Mouse (Mus musculus) hindbrain, embryonic 12.5 days (tissue): ENCODE measurements around the gene Trp53i13. TPM values are rescaled to one million over a fixed set of nuclear protein-coding genes. Genes with fewer than 3 reads are reported as not detected.

ENCODE experiments used
- ATAC-seq: fragments of 200-750 bp; cut with Nextera tagmentation; 2 replicates; pipeline ENCODE4 v1.8.0; 2017; ENCODE audit warnings: moderate TSS enrichment; ENCODE audit not compliant: low FRiP score
- H3K27ac ChIP-seq: fragments of 300-500 bp; sonication (generic); 2 replicates; pipeline ENCODE4 v1.5.1; 2016; ENCODE audit warnings: mild to moderate bottlenecking
- H3K27me3 ChIP-seq: fragments of 300-500 bp; sonication (generic); 2 replicates; pipeline ENCODE4 v1.6.1; 2016; ENCODE audit warnings: mild to moderate bottlenecking
- H3K36me3 ChIP-seq: fragments of 300-500 bp; sonication (generic); 2 replicates; pipeline ENCODE4 v1.6.1; 2016; ENCODE audit warnings: mild to moderate bottlenecking
- H3K4me1 ChIP-seq: fragments of 300-500 bp; sonication (generic); 2 replicates; pipeline ENCODE4 v1.6.1; 2016
- H3K4me2 ChIP-seq: fragments of 300-500 bp; sonication (generic); replicated peaks from 2 replicates; pipeline ENCODE4 v1.6.1; 2016; ENCODE audit warnings: mild to moderate bottlenecking
- H3K4me3 ChIP-seq: fragments of 300-500 bp; sonication (generic); 2 replicates; pipeline ENCODE4 v1.5.1; 2016; ENCODE audit warnings: mild to moderate bottlenecking
- H3K9ac ChIP-seq: fragments of 300-500 bp; sonication (generic); 2 replicates; pipeline ENCODE4 v1.6.1; 2016; ENCODE audit warnings: mild to moderate bottlenecking, moderate library complexity
- H3K9me3 ChIP-seq: fragments of 300-500 bp; sonication (generic); replicated peaks from 2 replicates; pipeline ENCODE4 v1.6.1; 2016; ENCODE audit warnings: mild to moderate bottlenecking
- WGBS: fragments of 180-500 bp; shearing (Covaris S2); methylation state at CpG from one replicate; pipeline ENCODE4 v1.1.7; 2016; 5-methylcytosine and 5-hydroxymethylcytosine counted together
- polyA plus RNA-seq: library from polyadenylated mRNA; unstranded; fragments of >200 nt; fragmentation: Nextera tagmentation; extraction: Ambion mirVana; gene quantifications from 2 replicates; pipeline ENCODE4 v1.2.1, GENCODE M21; 2016

Gene Trp53i13
- polyA plus RNA-seq, 1 experiment from 2014 or later: 32.3 TPM

GRCm38 (mm10) chr11:77516553-77517425, 1.0 kb upstream of the Trp53i13 start:
- Histone ChIP-seq H3K27me3 (peaks cover 24% of the 10 kb centered on the region), H3K4me2 (no peak overlapping the region), H3K4me1 (peaks cover 49% of the 10 kb centered on the region), H3K27ac (no peak overlapping the region), H3K9ac (no peak overlapping the region), H3K4me3 (no peak overlapping the region), H3K9me3 (no peaks in the 10 kb centered on the region), H3K36me3 (no peaks in the 10 kb centered on the region)
- WGBS: 46% methylated on average over 5 of the region's 5 CpGs
- no peak for ATAC-seq

- peak within 1 kb of the TSS; percentile 62 for H3K4me3 ChIP-seq
- under 1% methylated on average over 69 of the region's 72 CpGs for WGBS
- 0 out of 2 replicates have a peak within 1 kb of the TSS, but pooled peaks have one; percentile 30 for H3K27ac ChIP-seq
- H3K27me3 ChIP-seq: peaks cover 24% of the 10 kb centered on the region
- no peaks in the 10 kb centered on the region for H3K9me3 ChIP-seq
- ATAC-seq: peak; percentile 61
- H3K4me2 ChIP-seq: peak within 1 kb of the TSS; percentile 93
- peak within 1 kb of the TSS; percentile 51 for H3K9ac ChIP-seq
- no peaks in the 10 kb centered on the region for H3K36me3 ChIP-seq
- H3K4me1 ChIP-seq: peaks cover 46% of the 10 kb centered on the region
Observed at GRCm38 (mm10) chr11:77514832-77515636, 746 bp downstream of the Trp53i13 start, which contains the start of gene Abhd15. TSS of gene Abhd15 (plus strand) at chr11:77515121.

GRCm38 (mm10) chr11:77514281-77514831, 1.4 kb downstream of the Trp53i13 start:
- peak overlapping the region; percentile 45 for H3K4me3 ChIP-seq
- WGBS: 6% methylated on average over 19 of the region's 19 CpGs
- no peaks in the 10 kb centered on the region for H3K9me3 ChIP-seq
- peak overlapping the region; percentile 87 for H3K4me2 ChIP-seq
- peaks cover 24% of the 10 kb centered on the region for H3K27me3 ChIP-seq
- H3K4me1 ChIP-seq: peaks cover 46% of the 10 kb centered on the region
- peak overlapping the region; percentile 51 for H3K9ac ChIP-seq
- H3K27ac ChIP-seq: 0 out of 2 replicates have a peak overlapping the region, but pooled peaks have one; percentile 30
- H3K36me3 ChIP-seq: no peaks in the 10 kb centered on the region
- no peak for ATAC-seq

GRCm38 (mm10) chr11:77513811-77514170, 2.0 kb downstream of the Trp53i13 start:
- peaks cover 46% of the 10 kb centered on the region for H3K4me1 ChIP-seq
- no peak overlapping the region for H3K9ac ChIP-seq
- H3K36me3 ChIP-seq: no peaks in the 10 kb centered on the region
- H3K9me3 ChIP-seq: no peaks in the 10 kb centered on the region
- 6% methylated on average over 10 of the region's 10 CpGs for WGBS
- ATAC-seq: no peak
- H3K4me2 ChIP-seq: peak overlapping the region; percentile 93
- no peak overlapping the region for H3K27ac ChIP-seq
- peaks cover 24% of the 10 kb centered on the region for H3K27me3 ChIP-seq
- peak overlapping the region; percentile 62 for H3K4me3 ChIP-seq

- Histone ChIP-seq H3K9ac (peak overlapping the region; percentile 75), H3K36me3 (no peaks in the 10 kb centered on the region), H3K4me3 (peak overlapping the region; percentile 62), H3K4me1 (peaks cover 50% of the 10 kb centered on the region), H3K4me2 (peak overlapping the region; percentile 93), H3K27me3 (peaks cover 24% of the 10 kb centered on the region), H3K9me3 (no peaks in the 10 kb centered on the region), H3K27ac (peak overlapping the region; percentile 32; the same call in 1 of the 2 replicates)
- WGBS: under 1% methylated on average over 70 of the region's 84 CpGs
- ATAC-seq: peak; percentile 60
Observed at GRCm38 (mm10) chr11:77512891-77513810, 2.6 kb downstream of the Trp53i13 start.

GRCm38 (mm10) chr11:77511336-77511735, 4.4 kb downstream of the Trp53i13 start:
- H3K36me3 ChIP-seq: peaks cover 11% of the 10 kb centered on the region
- H3K27me3 ChIP-seq: peaks cover 15% of the 10 kb centered on the region
- no peak for ATAC-seq
- no peak overlapping the region for H3K4me2 ChIP-seq
- WGBS: 80% methylated on average over 5 of the region's 5 CpGs
- H3K4me3 ChIP-seq: no peak overlapping the region
- H3K9ac ChIP-seq: no peak overlapping the region
- no peaks in the 10 kb centered on the region for H3K9me3 ChIP-seq
- peaks cover 43% of the 10 kb centered on the region for H3K4me1 ChIP-seq
- no peak overlapping the region for H3K27ac ChIP-seq

DNA sequence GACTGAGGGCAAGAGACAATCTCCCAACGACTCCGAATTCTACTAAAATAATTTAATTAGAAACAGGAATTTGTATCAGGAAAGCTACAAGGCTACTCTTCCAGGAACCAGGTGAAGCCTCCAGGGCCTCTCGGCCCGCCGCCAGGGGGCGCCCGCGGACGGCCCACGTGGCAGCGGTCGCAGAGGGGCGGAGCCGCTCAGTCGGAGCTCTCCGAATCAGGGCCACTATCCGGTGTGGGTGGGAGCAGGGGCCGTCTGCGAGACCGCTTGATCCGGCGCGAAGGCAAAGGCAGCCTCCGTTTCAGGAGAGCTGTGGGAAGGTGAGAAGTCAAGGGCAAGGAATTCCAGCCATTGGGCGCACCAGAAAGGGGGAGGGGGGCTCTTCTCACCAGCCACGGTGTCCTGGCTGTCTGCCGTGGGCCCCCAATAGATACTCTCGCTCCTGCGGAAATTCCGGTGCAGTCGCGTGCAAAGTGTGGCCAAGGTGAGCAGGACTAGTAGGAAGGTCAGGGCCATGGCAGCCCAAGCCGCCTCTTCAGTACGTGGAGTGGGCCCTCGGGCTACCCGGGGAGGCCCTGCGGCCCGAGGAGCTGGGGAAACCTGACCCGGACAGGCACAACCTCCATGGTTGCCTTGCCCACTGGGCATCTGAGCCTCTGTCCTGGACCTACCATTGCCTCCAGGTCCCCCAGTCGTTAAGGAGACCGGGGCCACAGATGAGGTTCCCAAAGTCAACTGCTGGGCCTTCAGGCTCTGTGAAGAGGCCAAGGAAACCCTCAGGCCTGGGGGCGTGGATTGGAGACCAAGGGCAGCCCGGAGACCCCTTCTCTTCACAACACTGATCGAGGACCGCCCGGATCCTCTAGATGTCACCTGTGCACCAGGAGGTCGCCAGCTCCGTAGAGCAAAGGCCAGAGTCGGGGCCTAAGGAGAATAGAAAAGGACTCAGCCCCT, 7.4 kb downstream of the Trp53i13 start:
- H3K36me3 ChIP-seq: peaks cover 41% of the 10 kb centered on the region
- 20% methylated on average over 49 of the region's 49 CpGs for WGBS
- no peak overlapping the region for H3K27ac ChIP-seq

DNA sequence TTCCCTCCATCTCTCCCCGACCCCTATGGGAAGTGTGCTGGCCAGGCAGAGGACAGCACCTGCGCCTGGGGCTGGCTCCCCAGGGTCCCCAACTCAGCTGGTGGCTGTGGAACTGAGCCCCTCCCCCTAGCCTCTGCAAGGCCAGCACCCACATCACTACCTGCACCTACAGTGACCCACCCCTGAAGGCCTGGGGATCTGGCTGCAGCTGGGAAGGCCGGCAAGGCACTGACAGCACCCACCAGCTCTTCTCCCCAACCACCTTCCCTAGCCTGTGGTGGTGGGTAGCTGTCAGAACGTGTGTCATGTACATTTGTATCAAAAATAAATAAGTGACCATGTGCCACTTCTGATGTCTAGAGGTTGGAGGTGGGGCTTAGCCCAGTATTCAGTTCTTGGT, 8.4 kb downstream of the Trp53i13 start:
- Histone ChIP-seq H3K9ac (no peak overlapping the region), H3K36me3 (peaks cover 51% of the 10 kb centered on the region), H3K27ac (no peak overlapping the region), H3K4me3 (no peak overlapping the region), H3K9me3 (no peaks in the 10 kb centered on the region), H3K4me2 (no peak overlapping the region), H3K27me3 (no peaks in the 10 kb centered on the region), H3K4me1 (peaks cover 9% of the 10 kb centered on the region)
- 74% methylated on average over 4 of the region's 4 CpGs for WGBS
- 0 out of 2 replicates have a peak, but pooled peaks have one; percentile 13 for ATAC-seq

More for the DNA sequence above, 7.4 kb downstream of the Trp53i13 start:
- Histone ChIP-seq H3K9ac (peak overlapping the region; percentile 59), H3K4me3 (peak overlapping the region; percentile 27), H3K4me1 (peaks cover 14% of the 10 kb centered on the region), H3K9me3 (no peaks in the 10 kb centered on the region), H3K4me2 (peak overlapping the region; percentile 60), H3K27me3 (no peaks in the 10 kb centered on the region)
- ATAC-seq: peak; percentile 55; the same call in 1 of the 2 replicates

DNA sequence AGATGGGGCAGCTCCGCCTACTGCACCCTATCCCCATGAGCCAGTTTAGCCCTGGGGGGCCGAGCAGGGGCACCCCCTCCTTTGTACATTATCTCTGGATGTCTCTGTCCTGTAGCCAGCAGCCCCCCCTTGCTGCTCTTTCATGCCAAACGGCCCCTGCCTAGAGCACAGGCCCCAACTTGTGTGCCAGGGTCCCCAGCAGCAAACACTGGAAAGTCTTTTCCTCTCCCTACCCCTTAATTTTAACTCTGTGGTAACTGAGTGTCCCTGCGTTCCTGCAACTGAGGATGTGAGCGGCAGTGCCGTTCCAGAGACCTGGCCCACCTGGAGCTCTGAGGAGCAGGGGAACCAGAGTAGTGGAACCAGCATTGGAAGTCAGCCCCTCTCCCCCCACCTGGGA, 8.8 kb downstream of the Trp53i13 start:
- no peak overlapping the region for H3K9ac ChIP-seq
- no peak overlapping the region for H3K4me2 ChIP-seq
- H3K4me3 ChIP-seq: no peak overlapping the region
- H3K27ac ChIP-seq: no peak overlapping the region
- H3K36me3 ChIP-seq: peaks cover 51% of the 10 kb centered on the region
- 89% methylated on average over 6 of the region's 6 CpGs for WGBS
- H3K4me1 ChIP-seq: peaks cover 6% of the 10 kb centered on the region
- no peaks in the 10 kb centered on the region for H3K9me3 ChIP-seq
- ATAC-seq: no peak
- H3K27me3 ChIP-seq: no peaks in the 10 kb centered on the region

GRCm38 (mm10) chr11:77506273-77506672, 9.5 kb downstream of the Trp53i13 start:
- no peaks in the 10 kb centered on the region for H3K9me3 ChIP-seq
- no peak overlapping the region for H3K9ac ChIP-seq
- no peak overlapping the region for H3K27ac ChIP-seq
- H3K4me2 ChIP-seq: no peak overlapping the region
- no peaks in the 10 kb centered on the region for H3K27me3 ChIP-seq
- ATAC-seq: no peak
- peaks cover 7% of the 10 kb centered on the region for H3K4me1 ChIP-seq
- peaks cover 51% of the 10 kb centered on the region for H3K36me3 ChIP-seq
- WGBS: 86% methylated on average over 14 of the region's 14 CpGs
- no peak overlapping the region for H3K4me3 ChIP-seq
